Mouse (Mus musculus): Measurements from ENCODE around the gene Abcf1.
A peak's percentile ranks its signal among the peaks of the same experiment; 100 is the strongest.
"Not testable (repeated sequence)": the region's sequence is repeated elsewhere in the genome, so short reads cannot be mapped to it uniquely, and the experiment has no call there.

Gene Abcf1

DNA sequence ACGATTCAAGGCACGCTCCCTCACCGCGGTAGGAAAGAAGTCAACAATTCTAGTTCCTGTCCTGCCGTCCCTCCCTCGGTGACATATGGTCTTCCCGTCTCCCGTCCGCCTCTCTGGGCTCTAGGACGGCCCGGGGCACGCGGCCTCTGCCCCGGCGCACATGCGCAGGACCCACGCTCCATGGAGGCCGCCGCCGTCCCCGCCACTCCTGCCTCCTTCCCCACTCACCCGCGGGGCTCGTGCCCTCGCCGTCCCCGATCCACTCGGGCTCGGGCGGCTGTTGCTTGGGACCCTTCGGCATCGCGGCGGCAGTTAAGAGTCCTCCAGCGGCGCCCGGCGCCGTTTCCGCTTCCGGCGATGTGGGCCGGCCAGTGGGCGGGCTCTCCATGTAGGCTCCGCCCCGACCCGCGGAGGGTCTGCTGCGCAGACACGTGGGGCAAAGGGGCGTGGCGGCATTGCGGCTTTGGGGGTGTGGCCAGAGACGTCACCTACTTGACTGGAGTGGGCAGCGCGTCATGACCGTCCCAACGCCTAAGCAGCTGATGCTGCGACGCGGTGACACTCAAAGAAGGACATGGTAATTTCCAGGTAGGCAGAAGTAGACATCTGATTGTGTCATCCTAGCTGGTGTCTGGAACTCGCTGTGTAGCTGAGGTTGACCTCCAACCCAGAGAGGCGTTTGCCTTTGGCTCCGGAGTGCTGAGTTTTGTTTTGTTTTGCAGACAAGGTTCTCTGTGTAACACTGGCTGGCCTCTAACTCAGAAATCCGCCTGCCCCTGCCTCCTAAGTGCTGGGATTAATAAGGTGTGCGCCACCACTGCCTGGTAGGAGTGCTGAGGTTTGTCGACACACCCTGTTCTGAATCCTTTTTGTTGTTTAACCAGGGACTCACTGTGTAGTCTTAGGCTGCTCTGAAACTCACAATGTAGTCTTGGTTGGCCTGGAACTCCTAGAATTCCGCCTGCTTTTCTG lies at the start of gene Abcf1:
Gene Abcf1, minus strand, starts transcription at position 344 of the 972 bp plus-strand sequence.
- DNase-seq (ENCODE audit: low spot score): peak; percentile 93

DNA sequence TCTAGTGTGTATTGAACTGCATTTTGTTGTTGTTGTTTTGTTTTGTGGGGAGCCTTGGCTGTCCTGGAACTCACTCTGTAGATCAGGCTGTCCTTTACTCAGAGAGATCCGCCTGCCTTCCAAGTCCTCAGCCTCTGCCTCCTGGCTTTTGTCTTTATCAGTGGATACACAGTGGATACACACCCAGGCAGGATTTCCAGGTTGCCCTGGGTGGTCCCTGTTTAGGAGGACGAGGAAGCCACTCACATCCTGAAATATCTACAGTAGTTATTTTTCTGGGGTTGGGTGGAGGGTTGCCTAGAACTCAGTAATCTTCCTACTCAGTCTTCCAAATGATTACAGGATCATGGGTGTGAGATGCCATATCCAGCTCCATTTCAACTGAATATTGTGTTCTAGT lies 49.4 kb upstream of the Abcf1 start:
- DNase-seq (ENCODE audit: low spot score): no peak

DNA sequence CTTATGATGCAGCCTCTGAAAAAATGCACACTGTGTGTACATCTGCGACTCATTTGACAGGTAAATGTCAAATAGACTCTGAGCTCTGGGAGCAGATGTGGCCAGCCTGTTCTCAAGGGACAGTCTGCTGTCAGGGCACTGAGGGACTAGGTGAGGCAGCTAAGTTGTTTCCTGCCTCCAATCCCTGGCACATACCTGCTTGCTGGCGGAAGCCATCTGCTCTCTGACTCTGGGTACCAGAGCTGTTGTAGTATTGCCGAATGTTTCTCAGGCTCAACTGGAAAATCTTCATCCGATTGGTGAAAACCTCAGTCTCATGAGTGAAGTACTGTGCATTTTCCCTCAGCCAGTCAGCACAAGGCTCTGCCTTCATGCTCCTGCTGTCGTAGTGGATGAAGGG lies 47.5 kb upstream of the Abcf1 start:
- no peak for DNase-seq (ENCODE audit: low spot score)

DNA sequence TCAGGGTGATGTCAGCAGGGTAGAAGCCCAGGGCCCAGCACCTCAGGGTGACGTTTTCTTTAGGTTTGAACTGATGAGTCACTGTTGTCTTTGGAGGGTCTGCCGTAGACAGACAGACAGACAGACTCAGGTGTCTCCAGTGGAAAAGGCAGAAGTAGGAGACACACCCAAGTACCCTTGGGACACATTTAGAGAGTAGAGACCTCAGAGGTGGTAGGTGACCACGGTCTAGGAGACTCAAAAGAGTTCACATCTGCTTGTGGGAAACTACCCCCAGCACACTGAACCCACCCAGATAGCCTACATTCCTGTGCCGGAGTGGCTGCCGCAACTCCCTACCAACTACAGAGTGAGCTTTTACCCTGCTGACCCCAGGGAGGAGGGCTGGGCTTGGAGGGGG lies 45.4 kb upstream of the Abcf1 start:
- no peak for DNase-seq (ENCODE audit: low spot score)

- DNase-seq (ENCODE audit: low spot score): not testable (repeated sequence)
Measured at GRCm38 (mm10) chr17:36004409-36004808, 34.8 kb upstream of the Abcf1 start.

- DNase-seq (ENCODE audit: low spot score): no peak
Measured at GRCm38 (mm10) chr17:36003331-36003730, 33.8 kb upstream of the Abcf1 start.

DNA sequence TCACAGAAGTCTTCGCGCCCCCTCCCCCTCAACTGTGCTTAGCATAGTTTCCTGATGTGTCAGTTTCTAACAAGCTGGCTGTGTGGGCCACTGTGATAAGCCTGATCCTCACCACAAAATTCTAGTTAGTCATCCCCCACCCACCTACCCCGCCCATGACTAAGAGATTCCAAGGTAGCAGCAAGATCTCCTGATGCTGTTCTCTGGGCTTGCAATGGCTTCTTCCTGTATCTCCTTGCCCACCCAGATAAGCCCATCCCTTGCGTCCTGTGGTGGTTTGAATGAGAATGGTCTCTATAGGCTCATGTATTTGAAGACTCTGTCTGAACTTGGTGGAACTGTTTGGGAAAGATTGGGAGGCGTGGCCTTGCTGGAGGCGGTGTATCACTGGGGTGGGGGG lies 32.4 kb upstream of the Abcf1 start:
- no peak for DNase-seq (ENCODE audit: low spot score)

- no peak for DNase-seq (ENCODE audit: low spot score)
Measured at GRCm38 (mm10) chr17:36001121-36001897, 31.7 kb upstream of the Abcf1 start.

DNA sequence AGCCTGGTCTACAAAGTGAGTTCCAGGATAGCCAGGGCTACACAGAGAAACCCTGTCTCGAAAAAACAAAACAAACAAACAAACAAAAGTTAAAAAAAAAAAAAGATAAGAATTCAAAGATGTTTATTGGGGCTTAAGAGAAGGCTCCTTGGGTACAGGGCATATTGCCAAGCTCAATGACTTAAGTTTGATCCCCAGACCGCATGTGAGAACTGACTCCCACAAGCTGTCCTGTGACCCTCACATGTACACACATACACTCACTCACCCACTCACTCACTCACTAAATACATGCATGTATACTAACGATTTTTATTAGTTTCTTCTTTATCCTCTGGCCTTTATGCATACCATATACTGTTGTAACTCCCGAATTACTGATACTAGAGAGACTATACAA lies 30.8 kb upstream of the Abcf1 start:
- no peak for DNase-seq (ENCODE audit: low spot score)

DNA sequence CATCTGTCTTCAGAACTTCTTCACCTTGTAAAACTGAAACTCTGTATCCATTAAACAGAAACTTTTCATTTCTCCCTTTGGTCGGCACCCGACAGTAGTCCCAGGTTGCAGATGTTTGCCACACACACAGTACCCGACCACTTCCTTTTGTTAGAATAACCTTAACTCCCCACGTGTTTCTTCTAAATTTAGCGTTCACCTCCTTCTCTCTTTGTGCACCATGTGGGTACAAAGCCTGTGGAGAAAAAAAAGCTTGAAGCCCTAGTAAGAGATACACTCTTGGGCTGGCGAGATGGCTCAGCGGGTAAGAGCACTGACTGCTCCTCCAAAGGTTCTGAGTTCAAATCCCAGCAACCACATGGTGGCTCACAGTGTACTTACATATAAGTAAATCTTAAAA lies 29.8 kb upstream of the Abcf1 start:
- DNase-seq (ENCODE audit: low spot score): no peak

DNA sequence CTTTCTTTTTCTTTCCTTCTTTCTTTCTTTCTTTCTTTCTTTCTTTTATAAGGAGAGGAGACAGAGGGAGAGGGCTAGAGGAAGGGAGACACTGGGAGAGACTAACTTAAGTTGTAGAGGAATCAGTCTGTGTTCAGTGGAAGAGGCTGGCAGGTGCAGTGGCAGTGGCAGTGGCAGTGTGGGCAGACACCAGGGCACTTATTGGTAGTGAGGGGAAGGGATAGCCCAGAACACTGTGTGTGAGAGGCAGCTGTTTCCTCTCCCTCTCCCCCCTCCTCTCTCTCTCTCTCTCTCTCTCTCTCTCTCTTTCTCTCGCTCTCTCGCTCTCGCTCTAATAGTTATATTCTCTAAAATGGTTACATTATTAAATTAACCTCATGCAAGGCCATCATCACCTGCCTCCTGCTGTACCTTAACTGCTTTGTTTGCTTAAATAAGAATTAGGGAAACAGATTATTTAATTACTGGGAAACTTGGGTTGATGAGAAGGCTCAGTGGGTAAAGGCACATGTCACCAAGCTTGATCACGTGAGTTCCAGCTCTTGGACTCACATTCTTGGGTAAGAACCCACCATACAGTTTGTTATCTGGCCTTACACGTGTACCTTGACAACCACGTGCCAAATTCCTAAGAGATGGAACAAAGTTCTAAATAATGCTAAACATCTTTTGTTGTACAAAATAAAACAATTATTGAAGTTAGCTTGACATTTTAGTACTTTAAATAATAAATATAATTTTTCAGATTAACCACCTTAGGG lies 29.2 kb upstream of the Abcf1 start:
- DNase-seq (ENCODE audit: low spot score): no peak

DNA sequence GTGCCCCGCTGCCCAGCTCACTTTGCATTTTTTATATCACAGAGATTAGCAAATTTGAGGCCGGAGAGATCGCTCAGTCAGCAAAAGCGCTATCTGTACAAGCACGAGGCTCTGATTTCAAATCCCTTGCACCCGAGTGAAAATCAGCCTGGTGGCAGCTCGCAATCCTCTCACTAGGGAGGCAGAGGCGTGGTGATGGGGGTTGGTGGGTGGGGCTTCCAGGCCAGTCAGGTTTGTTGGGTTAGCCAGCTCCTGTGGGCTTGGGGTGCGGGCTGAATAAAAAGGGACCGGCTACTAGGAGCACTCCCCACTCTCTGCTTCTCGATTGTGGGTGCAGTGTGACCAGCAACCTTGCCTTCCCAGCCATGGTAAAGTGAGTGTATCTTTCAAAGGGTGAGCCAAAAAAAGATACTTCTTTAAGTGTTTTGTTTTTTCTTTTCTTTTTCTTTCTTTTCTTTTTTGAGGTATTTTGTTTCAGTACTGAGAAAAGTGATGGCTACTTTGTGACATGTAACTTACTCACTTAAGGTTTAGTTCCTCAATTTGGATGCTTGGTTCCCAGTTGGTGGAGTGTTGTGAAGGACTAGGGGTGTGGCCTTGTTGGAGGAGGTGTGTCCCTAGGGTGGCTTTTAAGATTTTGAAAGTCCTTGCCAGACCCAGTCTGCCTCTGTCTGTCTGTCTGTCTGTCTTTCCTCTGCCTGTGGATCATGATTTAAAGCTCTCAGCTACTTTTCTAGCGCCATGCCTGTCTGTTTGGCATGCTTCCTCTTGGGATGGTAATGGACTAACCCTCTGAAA lies 28.4 kb upstream of the Abcf1 start:
- DNase-seq (ENCODE audit: low spot score): no peak

DNA sequence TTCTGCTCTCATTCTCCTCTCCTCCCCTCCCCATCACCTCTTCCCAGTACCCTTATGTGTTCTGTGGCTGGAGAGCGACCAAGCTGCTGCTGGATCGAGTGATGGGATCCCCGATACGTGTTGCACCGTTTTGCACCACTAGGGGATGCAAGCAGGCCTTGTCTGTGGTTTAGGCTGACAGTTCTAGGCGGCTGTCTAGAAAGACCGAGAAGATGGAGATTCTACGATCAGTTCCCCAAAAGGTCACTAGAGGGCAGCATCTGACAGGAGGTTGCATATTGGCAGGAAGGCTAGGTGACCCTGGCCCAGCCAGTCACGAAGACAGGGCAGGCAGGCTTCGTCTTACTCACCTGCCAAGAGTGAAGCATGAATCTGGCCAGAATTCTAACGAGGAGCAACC lies 27.4 kb upstream of the Abcf1 start:
- peak; percentile 95 for DNase-seq (ENCODE audit: low spot score)

DNA sequence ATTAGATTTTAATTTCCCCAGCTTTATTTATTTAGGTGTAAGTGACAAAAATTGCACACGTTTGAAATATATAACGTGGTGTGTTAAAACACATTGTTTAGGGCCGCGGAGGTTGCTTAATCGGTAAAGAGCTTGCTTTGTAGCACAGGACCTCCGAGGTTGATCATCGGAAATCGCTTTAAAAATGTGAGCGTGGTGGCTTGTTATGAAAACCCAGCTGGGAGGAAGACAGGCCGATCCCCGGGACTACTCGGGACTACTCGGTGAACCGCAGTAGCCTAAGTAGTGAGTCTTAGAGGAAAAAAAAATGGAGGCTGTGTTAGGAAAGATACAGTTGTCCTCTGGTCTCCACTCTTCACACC lies 25.3 kb upstream of the Abcf1 start:
- no peak for DNase-seq (ENCODE audit: low spot score)

DNA sequence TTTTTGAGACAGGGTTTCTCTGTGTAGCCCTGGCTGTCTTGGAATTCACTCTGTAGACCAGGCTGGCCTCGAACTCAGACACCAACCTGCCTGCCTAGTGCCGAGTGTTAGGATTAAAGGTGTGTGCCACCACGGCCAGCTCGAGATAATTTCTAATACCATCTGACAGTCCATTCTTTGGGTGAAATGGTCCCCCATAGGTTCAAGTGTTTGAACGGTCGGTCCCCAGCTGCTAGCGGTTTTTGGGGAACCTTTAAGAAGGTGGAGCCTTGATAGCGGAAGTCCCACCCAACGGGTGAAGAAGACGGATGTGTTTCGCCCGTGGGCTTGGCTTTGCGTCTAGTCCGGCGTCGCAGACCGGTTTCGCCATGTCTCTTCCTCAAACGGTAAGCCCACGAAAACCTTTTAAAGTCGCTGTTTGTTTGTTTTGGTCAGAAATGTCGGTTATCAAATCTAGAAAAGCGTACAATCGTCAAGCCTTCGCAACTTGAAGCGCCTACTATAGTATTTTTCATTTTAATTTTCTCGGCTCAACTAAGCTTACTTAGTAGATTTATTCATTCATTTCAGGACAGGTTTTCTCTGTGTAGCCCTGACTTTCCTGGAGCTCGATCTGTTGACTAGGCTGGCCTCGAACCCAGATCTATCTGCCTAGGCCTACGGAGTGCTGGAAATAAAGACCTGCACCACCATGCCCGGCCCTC lies 24.8 kb upstream of the Abcf1 start:
- DNase-seq (ENCODE audit: low spot score): peak; percentile 34

GRCm38 (mm10) chr17:35993675-35994074 lies 24.1 kb upstream of the Abcf1 start:
- DNase-seq (ENCODE audit: low spot score): peak; percentile 59

DNA sequence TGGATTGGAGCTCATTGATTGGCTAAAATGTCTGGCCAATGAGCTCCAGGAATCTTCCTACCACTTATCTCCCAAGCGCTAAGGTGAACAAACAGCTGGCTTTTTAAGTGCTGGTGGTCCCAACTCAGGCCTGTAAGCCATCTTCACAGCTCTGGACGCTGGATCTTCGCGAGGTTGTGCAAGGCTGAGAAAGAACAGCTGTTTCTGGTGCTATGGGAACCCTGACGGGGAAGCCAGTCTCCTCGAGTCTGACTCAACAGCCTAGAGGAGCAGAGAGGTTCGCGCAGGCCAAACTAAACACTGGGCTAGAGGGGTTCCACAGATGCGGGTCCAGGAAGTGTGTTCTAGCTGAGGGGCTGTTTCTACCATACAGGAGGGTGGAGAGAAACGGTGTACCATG lies 22.2 kb upstream of the Abcf1 start:
- DNase-seq (ENCODE audit: low spot score): no peak

- DNase-seq (ENCODE audit: low spot score): no peak
Measured at GRCm38 (mm10) chr17:35981776-35982175, 12.2 kb upstream of the Abcf1 start.

DNA sequence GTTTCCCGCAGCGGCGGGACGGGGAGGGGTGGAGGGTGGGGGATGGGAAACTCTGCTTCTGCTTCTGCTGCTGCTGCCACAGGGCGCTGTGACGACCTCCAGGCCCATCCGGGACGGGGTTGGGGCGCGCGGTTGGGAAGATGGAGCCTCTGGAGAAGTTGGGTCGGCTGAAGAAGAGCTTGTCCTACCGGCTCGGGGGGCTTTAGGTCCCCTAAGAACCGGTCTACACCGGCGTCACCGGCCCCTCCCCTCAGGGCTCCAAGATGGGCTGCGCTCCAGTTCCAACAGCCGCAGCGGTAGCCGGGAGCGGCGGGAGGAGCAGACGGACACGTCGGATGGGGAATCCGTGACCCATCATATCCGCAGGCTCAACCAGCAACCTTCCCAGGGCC lies 10.8 kb upstream of the Abcf1 start:
- peak; percentile 35 for DNase-seq (ENCODE audit: low spot score)

- DNase-seq (ENCODE audit: low spot score): peak; percentile 95
Measured at GRCm38 (mm10) chr17:35979401-35980362, 10.1 kb upstream of the Abcf1 start, which contains the start of the genes Gnl1 and Prr3. TSS of gene Gnl1 (plus strand) at chr17:35979851. TSS of gene Prr3 (minus strand) at chr17:35980236.
